Mouse (Mus musculus) embryonic stem cell, embryonic (primary cell): ENCODE measurements around the gene Syt17.

ENCODE experiments used
- CTCF ChIA-PET, 4 experiments: fragments of 300-600 bp in 2 of 4; fragments of 350-600 bp in 2 of 4; sonication (Branson Sonifier 250); formaldehyde crosslinking; loops; one replicate each; lab custom pipeline; 2022; ENCODE audit warnings: inconsistent platforms in 2 of 4; lab: Charles Lee
- POLR2A ChIA-PET, 4 experiments: fragments of 300-600 bp in 2 of 4; fragments of 350-600 bp in 2 of 4; sonication (Branson Sonifier 250); formaldehyde crosslinking; loops; one replicate each; lab custom pipeline; 2022; ENCODE audit warnings: antibody characterized with exemption in 4 of 4, inconsistent platforms in 1 of 4; lab: Charles Lee

Syt17 gene

DNA sequence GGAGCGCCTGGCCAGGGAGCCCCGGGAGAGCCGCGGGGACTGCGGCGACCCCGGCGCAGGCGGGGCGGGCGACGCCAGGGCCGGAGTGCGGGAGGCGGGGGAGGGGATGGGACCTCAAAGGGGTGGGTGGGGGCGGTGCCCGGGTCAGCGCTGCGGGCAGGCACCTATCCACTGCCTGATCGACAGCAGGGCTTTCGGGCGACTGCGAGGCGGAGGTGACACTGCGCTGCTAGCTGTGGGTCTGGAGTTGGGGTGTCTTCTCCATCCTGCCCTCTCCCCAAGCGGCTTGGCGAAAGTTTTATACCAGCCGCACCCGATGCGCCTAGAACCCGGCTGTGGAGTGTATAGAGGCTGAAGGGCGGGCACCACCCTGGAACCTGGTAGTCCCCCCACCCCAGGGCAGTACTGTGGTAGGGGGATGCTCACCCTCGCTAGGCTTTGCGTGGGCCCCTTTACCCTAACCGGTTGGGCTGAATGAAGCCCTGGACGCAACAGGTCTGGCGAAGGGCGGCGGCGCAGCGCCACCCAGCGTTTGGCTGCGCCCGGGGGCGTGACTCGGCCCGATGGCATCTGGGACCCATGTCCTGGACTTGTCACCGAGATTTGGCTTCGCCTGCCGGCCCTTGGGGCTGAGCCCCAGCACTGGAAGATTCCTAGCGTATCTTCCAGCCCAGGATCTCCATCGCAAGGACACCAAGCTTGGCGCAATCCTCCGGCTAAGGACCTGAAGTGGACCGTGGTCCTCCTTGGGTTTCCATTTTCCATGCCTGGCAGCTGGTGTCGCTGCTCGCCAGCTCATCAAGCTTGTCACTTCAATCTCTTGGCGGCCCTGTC, at the start of gene Syt17:
TSS of gene Syt17 (minus strand) at position 89 of the 834 bp plus-strand sequence.
- CTCF ChIA-PET: interaction anchor here (0.6 to 5.2 kb wide), 42 partner anchors 11 to 1078 kb away, joined by 3 to 29 read pairs (median 5); partner anchors contain the start of genes Coq7 (in 1 of the 4), Gprc5b (in 1 of the 4) and Itpripl2 (in 1 of the 4)
- POLR2A ChIA-PET: interaction anchor here (0.6 to 1.8 kb wide), 12 partner anchors 11 to 1232 kb away, joined by 3 to 7 read pairs (median 3); partner anchors contain the start of gene Smg1 (in 1 of the 4)

GRCm38 (mm10) chr7:118494892-118495579, 47.0 kb upstream of the Syt17 start:
- POLR2A ChIA-PET: interaction anchor here in 1 of 4 experiments (0.7 to 1.3 kb wide), 3 partner anchors 9 to 28 kb away, joined by 3 to 4 read pairs (median 3); no protein-coding TSS in a partner anchor
- CTCF ChIA-PET: interaction anchor here in 1 of 4 experiments (1.0 to 1.2 kb wide), 2 partner anchors 11 to 24 kb away, joined by 3 read pairs; no protein-coding TSS in a partner anchor

GRCm38 (mm10) chr7:118493892-118494291, 45.9 kb upstream of the Syt17 start:
- CTCF ChIA-PET: no interaction called here
- POLR2A ChIA-PET: interaction anchor here in 1 of 4 experiments (1.3 kb wide), 1 partner anchor 10 kb away, joined by 4 read pairs; no protein-coding TSS in a partner anchor

GRCm38 (mm10) chr7:118491431-118492147, 43.6 kb upstream of the Syt17 start, which contains the start of gene Itpripl2:
Gene Itpripl2 (minus strand): TSS chr7:118491975.
- ChIA-PET POLR2A (interaction anchor here in 3 of 4 experiments (0.6 to 1.4 kb wide), 6 partner anchors 42 to 380 kb away, joined by 3 to 5 read pairs (median 3); partner anchors contain the start of genes Arl6ip1 (in 1 of the 3) and Coq7 (in 1 of the 3)), CTCF (interaction anchor here in 2 of 4 experiments (0.6 to 2.5 kb wide), 5 partner anchors 27 to 55 kb away, joined by 3 to 11 read pairs (median 3); no protein-coding TSS in a partner anchor)

GRCm38 (mm10) chr7:118490666-118491430, 42.8 kb upstream of the Syt17 start:
- ChIA-PET POLR2A (interaction anchor here in 3 of 4 experiments (0.6 to 1.3 kb wide), 7 partner anchors 41 to 378 kb away, joined by 3 to 5 read pairs (median 3); partner anchors contain the start of gene Coq7 (in 2 of the 3)), CTCF (interaction anchor here (0.5 to 3.6 kb wide), 11 partner anchors 28 to 1192 kb away, joined by 3 to 12 read pairs (median 5); partner anchors contain the start of gene Tmc5 (in 1 of the 4))

DNA sequence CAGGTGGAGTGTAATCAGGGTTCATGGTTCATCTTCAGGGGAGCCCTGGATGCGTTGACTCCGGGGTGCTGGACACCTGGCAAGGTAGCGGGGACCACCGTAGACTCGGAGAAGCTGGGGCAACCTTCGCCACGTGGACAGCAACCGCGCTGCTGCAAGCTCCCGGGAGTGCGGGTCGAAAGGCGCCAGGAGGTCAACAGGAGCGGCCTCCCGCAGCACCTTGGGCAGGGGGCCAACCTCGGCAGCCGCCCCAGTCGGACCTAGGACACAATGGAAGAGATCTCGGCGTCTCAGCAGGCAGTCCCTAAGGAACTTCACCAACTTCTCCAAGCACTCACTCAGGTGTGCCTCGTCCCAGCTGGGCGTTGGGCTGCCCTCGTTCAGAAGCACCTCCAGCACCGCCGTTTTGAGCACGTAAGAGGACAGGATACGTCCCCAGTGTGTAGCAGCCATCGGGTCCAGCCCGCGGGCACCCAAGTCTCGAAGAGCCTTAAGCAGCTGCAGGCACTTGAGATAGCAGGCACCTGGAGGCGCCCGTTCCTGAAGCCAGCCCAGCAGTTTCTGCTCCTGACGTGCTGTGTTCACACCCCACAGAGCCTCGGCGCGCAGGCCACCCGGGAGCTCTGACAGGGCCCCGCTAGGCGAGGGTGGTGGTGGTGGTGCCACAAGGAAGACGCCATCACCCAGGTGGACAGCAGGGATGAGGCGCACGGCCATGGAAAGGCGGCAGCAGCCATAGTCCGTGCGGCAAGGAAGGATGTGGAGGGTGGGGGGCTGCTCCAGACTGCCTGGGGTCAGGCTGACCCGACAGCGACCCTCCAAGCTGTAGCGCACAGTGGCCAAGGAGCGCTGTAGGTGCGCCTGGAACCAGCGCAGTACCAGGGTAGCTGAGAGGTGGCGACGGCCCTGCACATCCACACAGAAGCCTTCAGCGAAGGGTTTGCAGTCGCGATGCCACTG, 42.0 kb upstream of the Syt17 start:
- ChIA-PET CTCF (interaction anchor here (0.5 to 3.6 kb wide), 9 partner anchors 9 to 107 kb away, joined by 3 to 12 read pairs (median 4); partner anchors contain the start of gene Tmc5 (in 1 of the 4)), POLR2A (interaction anchor here in 2 of 4 experiments (0.6 to 1.3 kb wide), 11 partner anchors 10 to 193 kb away, joined by 3 to 4 read pairs (median 3); partner anchors contain the start of gene Coq7 (in 2 of the 2))

GRCm38 (mm10) chr7:118488060-118488664, 40.1 kb upstream of the Syt17 start:
- CTCF ChIA-PET: interaction anchor here in 1 of 4 experiments (1.2 to 3.6 kb wide), 4 partner anchors 31 to 79 kb away, joined by 3 to 12 read pairs (median 3); no protein-coding TSS in a partner anchor
- POLR2A ChIA-PET: interaction anchor here in 2 of 4 experiments (1.3 kb wide), 2 partner anchors 10 to 191 kb away, joined by 3 read pairs; no protein-coding TSS in a partner anchor

DNA sequence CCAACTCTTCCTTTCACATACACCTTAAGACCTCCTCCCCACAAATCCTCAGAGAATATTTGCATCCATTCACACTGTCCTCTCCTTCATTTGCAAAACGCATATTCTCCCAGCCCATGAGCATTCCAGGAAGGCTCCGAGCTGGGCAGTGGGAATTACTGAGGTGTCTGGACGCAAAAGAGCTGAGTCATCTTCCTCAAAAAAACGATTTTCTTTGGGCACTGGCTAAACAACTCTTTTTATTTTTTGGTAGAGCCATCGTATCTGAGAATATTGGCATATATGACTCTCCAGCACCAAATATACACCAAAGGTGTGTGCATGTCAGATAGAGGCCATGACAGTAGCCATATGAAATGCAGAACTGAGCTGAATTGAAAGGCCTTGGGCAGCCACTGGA, 38.9 kb upstream of the Syt17 start:
- POLR2A ChIA-PET: interaction anchor here in 2 of 4 experiments (0.6 to 1.0 kb wide), 2 partner anchors 92 to 908 kb away, joined by 3 to 7 read pairs; no protein-coding TSS in a partner anchor
- CTCF ChIA-PET: interaction anchor here in 1 of 4 experiments (1.0 to 1.3 kb wide), 2 partner anchors 32 to 50 kb away, joined by 3 to 4 read pairs; no protein-coding TSS in a partner anchor

GRCm38 (mm10) chr7:118483996-118484395, 36.0 kb upstream of the Syt17 start:
- POLR2A ChIA-PET: interaction anchor here in 1 of 4 experiments (0.8 kb wide), 1 partner anchor 565 kb away, joined by 5 read pairs; no protein-coding TSS in a partner anchor

DNA sequence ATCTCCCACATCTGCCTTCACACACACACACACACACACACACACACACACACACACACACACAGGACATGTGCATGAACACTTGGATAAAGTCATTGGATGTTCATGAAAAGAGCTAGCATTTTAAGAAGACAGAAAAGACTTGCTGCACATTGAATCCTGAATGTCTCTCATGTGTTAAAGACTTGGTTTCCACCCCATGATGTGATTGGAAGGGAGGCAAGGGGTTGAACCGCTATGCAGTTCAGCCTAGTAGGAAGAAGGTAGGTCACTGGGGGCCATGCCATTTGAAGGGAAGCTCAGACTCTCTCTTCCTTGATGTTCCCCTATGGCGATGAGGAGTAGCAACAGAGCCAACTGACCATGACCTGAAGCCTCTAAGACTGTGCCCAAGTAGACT, 34.0 kb upstream of the Syt17 start:
- POLR2A ChIA-PET: interaction anchor here in 1 of 4 experiments (1.6 kb wide), 1 partner anchor 47 kb away, joined by 3 read pairs; no protein-coding TSS in a partner anchor

More at GRCm38 (mm10) chr7:118483996-118484395, 36.0 kb upstream of the Syt17 start:
- CTCF ChIA-PET: interaction anchor here in 1 of 4 experiments (1.0 to 1.1 kb wide), 2 partner anchors 12 to 35 kb away, joined by 3 to 4 read pairs; no protein-coding TSS in a partner anchor

DNA sequence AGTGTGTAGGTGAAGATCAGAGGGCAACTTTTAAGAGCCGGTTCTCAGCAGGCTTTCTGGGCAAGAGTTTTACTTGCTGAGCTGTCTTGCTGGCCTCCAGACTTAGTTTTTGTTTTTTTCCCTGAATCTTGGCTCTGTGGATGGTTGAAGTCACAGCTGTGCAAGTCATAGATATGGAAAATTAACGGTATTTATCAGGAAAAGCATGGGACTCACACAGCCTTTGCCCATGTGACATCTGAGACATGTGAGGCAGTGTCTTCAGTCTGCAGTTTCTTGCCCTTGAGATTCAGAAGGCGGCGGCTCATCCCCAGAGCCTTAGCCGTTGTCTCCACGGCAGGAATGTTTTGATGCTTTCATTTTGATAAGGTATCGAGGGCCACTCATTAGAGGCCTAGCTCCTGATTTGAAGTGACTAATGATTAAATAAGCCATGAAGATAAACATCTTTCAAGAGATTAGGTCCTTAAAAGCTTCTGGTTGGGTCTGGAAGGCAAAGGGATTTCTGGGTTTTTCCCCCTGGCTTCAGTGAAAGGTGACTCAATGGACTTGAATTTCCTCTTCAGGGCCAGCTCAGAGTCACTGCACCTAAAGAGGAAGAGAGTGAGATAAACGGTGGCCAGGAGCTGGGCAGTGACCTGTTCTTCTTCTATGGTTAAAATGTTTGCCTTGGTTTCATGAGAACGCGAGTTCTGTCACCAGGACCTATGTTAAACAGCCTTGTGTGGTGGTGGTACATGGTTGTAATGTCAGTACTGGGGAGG, 33.2 kb upstream of the Syt17 start:
- ChIA-PET CTCF (interaction anchor here in 2 of 4 experiments (0.6 to 1.3 kb wide), 3 partner anchors 8 to 183 kb away, joined by 3 read pairs; no protein-coding TSS in a partner anchor), POLR2A (interaction anchor here in 1 of 4 experiments (1.3 to 1.6 kb wide), 2 partner anchors 32 to 46 kb away, joined by 3 read pairs; no protein-coding TSS in a partner anchor)

More for the DNA sequence above, 34.0 kb upstream of the Syt17 start:
- CTCF ChIA-PET: no interaction called here

GRCm38 (mm10) chr7:118480160-118480709, 32.2 kb upstream of the Syt17 start:
- ChIA-PET POLR2A (interaction anchor here in 1 of 4 experiments (1.3 to 1.6 kb wide), 3 partner anchors 9 to 45 kb away, joined by 3 read pairs; no protein-coding TSS in a partner anchor), CTCF (interaction anchor here in 2 of 4 experiments (0.6 to 1.3 kb wide), 4 partner anchors 9 to 182 kb away, joined by 3 read pairs; no protein-coding TSS in a partner anchor)

DNA sequence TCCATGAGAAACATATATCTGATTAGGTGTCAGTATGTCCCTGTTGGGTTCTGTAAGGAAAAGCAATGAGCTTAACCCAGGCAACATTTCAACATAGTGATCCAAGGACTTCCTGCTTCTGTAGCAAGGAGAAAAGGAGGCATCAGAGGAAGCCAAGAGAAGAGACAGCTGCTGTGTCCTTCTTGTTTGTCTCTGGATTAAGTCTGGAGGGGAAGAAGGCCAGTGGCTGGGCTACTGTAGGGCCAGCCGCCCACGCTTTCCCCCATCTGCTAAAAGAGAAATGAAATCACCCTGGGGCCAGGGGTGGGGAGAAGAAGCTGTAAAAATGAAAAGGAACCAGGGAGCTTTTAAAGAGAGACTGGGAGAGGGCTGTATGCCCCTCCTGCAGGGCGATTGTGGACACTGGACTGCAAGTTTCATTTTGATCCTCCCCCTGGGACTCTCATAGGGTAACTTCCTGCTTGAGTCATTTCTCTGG, 30.9 kb upstream of the Syt17 start:
- POLR2A ChIA-PET: interaction anchor here in 2 of 4 experiments (1.0 to 1.4 kb wide), 5 partner anchors 9 to 339 kb away, joined by 3 to 4 read pairs (median 3); no protein-coding TSS in a partner anchor
- CTCF ChIA-PET: interaction anchor here in 3 of 4 experiments (0.6 to 1.1 kb wide), 3 partner anchors 17 to 42 kb away, joined by 3 to 4 read pairs (median 3); no protein-coding TSS in a partner anchor
